Mouse (Mus musculus): ENCODE measurements at regions not wholly inside any gene's neighbourhood (a gene's known extent, or its start where the extent isn't known, plus 50 kb on each side); places are given as distances from the start of the nearest gene placed in this dataset.

GRCm38 (mm10) chr3:100736539-100736938 lies 51.2 kb upstream of the Man1a2 start:
- TF ChIP-seq CTCF (IDR thresholded peaks at IDR 0.05; ENCODE audit: low read depth) (no peak), EP300 (IDR thresholded peaks at IDR 0.05; ENCODE audit: low read depth) (no peak)
